Mouse (Mus musculus) forebrain, embryonic 16.5 days (tissue): ENCODE measurements around the gene Cfap299. TPM values are rescaled to one million over a fixed set of nuclear protein-coding genes. Genes with fewer than 3 reads are reported as not detected.

Source experiments
- ATAC-seq: fragments of 200-750 bp; cut with Nextera tagmentation; 2 replicates; pipeline ENCODE4 v1.8.0; 2017; ENCODE audit warnings: mild to moderate bottlenecking, moderate library complexity
- H3K27ac ChIP-seq: fragments of 300-500 bp; sonication (generic); 2 replicates; pipeline ENCODE4 v1.5.1; 2014; ENCODE audit warnings: low read length, control low read depth
- H3K27me3 ChIP-seq: fragments of 300-500 bp; sonication (generic); replicated peaks from 2 replicates; pipeline ENCODE4 v1.6.1; 2014; ENCODE audit warnings: low read length; ENCODE audit not compliant: control insufficient read depth, insufficient read depth
- H3K36me3 ChIP-seq: fragments of 300-500 bp; sonication (generic); 2 replicates; pipeline ENCODE4 v1.6.1; 2014; ENCODE audit not compliant: control insufficient read depth, insufficient read depth
- H3K4me1 ChIP-seq: fragments of 300-500 bp; sonication (generic); replicated peaks from 2 replicates; pipeline ENCODE4 v1.6.1; 2014; ENCODE audit warnings: low read length; ENCODE audit not compliant: control insufficient read depth, insufficient read depth
- H3K4me2 ChIP-seq: fragments of 300-500 bp; sonication (generic); 2 replicates; pipeline ENCODE4 v1.6.1; 2014; ENCODE audit warnings: mild to moderate bottlenecking, low read length, control low read depth
- H3K4me3 ChIP-seq: fragments of 300-500 bp; sonication (generic); replicated peaks from 2 replicates; pipeline ENCODE4 v1.5.1; 2014; ENCODE audit warnings: mild to moderate bottlenecking, low read length, control low read depth
- H3K9ac ChIP-seq: fragments of 300-500 bp; sonication (generic); replicated peaks from 2 replicates; pipeline ENCODE4 v1.6.1; 2014; ENCODE audit warnings: low read depth, low read length, control low read depth
- H3K9me3 ChIP-seq: fragments of 300-500 bp; sonication (generic); 2 replicates; pipeline ENCODE4 v1.6.1; 2016; ENCODE audit warnings: low read length; ENCODE audit not compliant: control insufficient read depth
- whole genome bisulfite sequencing: fragments of 180-500 bp; shearing (Covaris S2); extraction: QIAGEN DNeasy Blood & Tissue Kit; methylation state at CpG from one replicate; pipeline ENCODE4 v1.1.7; 2014; 5-methylcytosine and 5-hydroxymethylcytosine counted together
- polyA plus RNA-seq: library from polyadenylated mRNA; unstranded; fragments of >200 nt; fragmentation: Nextera tagmentation; extraction: Ambion mirVana; gene quantifications from 2 replicates; pipeline ENCODE4 v1.2.1, GENCODE M21; 2015

Cfap299 gene
- polyA plus RNA-seq = 0.83 and 0.92 TPM in 2 replicates

DNA sequence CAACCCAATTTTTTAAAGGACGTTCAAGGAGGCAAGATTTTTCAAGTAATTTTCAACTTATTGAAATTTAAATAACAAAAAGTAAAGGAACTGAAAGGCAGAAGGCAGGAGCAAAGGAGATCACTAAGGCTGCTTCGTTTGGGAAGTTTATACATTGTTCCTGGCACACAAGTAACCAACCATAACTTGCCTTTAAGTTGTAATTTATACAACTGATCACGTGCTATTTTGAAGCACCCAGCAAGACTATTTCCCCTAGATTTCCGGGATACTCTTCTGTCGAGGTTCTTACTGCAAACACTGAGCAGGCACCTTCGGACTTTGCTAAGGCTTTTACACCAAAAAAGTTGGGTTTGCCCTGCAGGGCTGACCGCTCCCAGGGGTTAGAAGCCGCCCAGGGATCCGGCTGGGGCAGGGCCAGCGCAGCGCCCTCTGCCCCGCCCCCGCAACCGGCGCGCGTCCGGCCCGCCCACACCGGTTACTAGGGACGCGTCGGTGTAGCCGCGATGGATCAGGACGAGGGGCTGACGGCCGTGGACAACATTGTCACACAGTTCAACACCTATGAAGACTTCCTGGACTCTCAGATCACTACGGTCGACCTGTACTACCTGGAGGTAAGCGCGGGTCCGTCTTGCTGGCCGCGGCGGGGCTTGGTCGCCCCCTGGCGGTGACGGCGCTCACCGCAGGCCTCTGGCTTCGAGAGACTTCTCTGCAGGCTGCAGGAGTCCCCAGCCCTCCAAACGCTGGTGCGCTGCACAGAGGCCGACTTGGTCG, at the start of gene Cfap299:
Gene Cfap299, plus strand, starts transcription at position 457 of the 777 bp plus-strand sequence.
- peak within 1 kb of the TSS; percentile 54 for H3K9ac ChIP-seq

DNA sequence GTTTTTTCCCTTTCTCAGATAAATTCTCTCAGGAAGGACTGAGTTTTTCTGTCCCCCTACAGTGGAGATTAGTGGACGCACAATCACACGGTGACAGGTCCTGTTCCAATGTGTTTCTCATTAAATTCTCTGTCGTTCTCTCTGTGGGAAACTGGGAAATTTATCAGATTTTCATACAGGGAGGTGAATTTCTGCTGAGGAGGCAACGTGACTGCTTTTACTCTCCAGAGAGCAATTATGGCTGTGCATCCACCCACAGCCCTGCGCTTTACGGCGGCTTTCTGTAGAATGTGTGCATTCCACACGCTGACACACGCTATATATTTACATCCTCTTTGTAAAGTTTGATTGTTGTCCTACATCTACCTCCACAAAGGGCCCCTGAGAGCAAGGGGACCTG, 47.1 kb upstream of the Cfap299 start:
- H3K4me1 ChIP-seq = 0 out of 2 replicates have a peak, but pooled peaks cover 4% of the 10 kb centered on the region
- no peak overlapping the region for H3K4me3 ChIP-seq
- no peak for ATAC-seq
- H3K9me3 ChIP-seq = no peaks in the 10 kb centered on the region
- no peaks in the 10 kb centered on the region; the same call in 1 of the 2 replicates for H3K27me3 ChIP-seq
- no peaks in the 10 kb centered on the region for H3K36me3 ChIP-seq
- no peak overlapping the region for H3K9ac ChIP-seq
- 26% methylated on average over 9 of the region's 9 CpGs for WGBS
- no peak overlapping the region for H3K27ac ChIP-seq
- H3K4me2 ChIP-seq = no peak overlapping the region

More for the DNA sequence above, at the start of gene Cfap299:
- H3K4me3 ChIP-seq = peak within 1 kb of the TSS; percentile 73
- no peak within 1 kb of the TSS for H3K27ac ChIP-seq
- ATAC-seq = peak; percentile 96
- peak within 1 kb of the TSS; percentile 97 for H3K4me2 ChIP-seq
- WGBS = under 1% methylated on average over 46 of the region's 46 CpGs
- no peaks in the 10 kb centered on the region for H3K4me1 ChIP-seq
- H3K36me3 ChIP-seq = no peaks in the 10 kb centered on the region
- H3K9me3 ChIP-seq = no peaks in the 10 kb centered on the region
- no peaks in the 10 kb centered on the region for H3K27me3 ChIP-seq

DNA sequence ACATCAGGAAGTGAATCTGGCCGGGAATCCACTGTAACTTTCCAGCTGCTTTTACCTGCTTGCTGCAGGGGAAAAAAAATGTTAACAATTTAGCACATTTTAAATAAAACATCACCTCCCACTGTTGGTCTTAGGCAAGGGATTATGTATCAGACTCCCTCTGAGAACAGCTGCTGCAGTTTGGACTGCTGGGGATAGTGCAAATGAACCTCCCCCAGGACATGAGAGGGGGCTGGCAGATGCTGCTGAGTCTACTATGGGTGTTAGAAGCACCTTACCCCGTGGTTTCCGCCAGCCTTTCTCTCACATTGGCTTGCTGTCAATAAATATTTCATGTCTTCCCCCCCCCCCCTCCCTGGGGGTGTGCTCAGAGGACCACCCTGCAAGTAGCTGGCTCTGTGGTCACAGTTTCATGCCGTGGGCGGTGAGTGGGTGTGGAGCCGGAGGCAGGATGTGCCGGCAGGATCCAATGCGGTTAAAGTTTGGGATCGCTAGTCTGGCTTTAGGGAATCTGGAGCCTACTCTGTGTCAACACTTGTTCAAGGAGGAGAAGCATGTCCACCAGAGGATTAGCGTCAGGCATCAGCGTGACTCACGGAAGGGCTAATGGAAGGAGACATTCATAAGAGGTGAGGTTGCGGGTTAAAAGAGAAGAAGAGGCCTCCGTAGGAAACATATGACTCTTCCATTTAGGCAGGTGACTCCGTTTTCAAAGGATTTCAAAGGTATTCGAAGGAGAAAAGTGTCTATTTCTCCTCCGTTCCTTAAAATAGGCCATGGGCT, 45.2 kb upstream of the Cfap299 start:
- no peak overlapping the region for H3K4me2 ChIP-seq
- no peak overlapping the region for H3K9ac ChIP-seq
- H3K36me3 ChIP-seq = no peaks in the 10 kb centered on the region
- H3K9me3 ChIP-seq = no peaks in the 10 kb centered on the region
- H3K4me1 ChIP-seq = 0 out of 2 replicates have a peak, but pooled peaks cover 4% of the 10 kb centered on the region
- H3K27ac ChIP-seq = no peak overlapping the region
- WGBS = 50% methylated on average over 17 of the region's 17 CpGs
- no peaks in the 10 kb centered on the region; the same call in 1 of the 2 replicates for H3K27me3 ChIP-seq
- H3K4me3 ChIP-seq = no peak overlapping the region
- no peak for ATAC-seq

DNA sequence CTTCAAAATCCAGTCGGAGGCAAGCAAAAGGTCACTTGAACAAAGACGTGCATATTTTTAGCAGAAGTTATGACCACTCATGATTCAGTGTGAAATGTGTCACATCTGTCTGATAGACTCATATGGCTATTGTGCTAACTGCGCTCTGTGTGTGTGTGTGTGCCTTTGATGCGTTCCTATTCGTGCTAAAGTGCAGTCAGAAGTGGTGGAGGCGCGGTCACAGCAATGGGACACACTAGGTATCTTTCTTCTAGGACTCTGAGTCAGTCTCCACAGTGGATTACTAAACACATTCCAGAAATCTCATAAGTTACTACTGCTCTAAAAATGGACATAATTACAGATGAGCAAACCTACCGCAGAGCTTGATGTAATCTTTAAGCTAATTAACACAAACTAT, 38.5 kb upstream of the Cfap299 start:
- Histone ChIP-seq H3K4me1 (peaks cover 13% of the 10 kb centered on the region), H3K27me3 (peaks cover 20% of the 10 kb centered on the region), H3K9me3 (no peaks in the 10 kb centered on the region), H3K4me3 (no peak overlapping the region), H3K4me2 (no peak overlapping the region), H3K36me3 (no peaks in the 10 kb centered on the region), H3K27ac (no peak overlapping the region), H3K9ac (no peak overlapping the region)
- WGBS = 82% methylated on average over 8 of the region's 8 CpGs
- no peak for ATAC-seq

DNA sequence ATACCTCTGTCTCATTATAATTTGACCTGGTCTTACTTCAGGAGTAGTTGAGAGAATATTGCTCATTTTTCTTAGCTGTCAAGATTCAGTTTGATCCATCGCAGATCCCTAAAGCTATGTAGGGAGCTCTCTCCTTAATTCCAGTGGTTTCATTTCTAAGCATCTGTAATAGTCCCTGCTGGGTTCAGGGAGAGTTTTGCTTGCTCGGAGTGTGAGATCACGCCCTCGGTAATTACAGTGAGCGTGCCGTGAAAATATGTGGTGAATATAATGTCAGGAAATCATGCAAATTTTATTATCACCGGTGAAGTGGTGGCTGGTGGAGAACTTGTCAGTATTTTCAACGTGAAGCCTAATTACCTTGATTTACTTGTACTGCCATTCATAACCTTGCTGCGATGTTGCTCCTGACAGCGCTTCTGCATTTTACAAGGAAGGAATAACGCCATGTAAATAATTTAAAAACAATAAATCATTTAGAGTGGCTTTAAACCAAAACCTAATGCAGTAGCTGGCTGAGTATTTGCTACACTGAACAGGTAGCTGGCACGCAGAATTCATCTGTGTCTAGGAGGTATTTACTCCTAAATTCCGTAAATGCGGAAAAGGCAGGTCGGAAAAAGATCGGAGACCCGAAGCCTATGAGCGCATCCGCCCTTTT, 36.6 kb upstream of the Cfap299 start:
- WGBS = under 1% methylated on average over 19 of the region's 19 CpGs
- ATAC-seq = no peak
- H3K9me3 ChIP-seq = no peaks in the 10 kb centered on the region

DNA sequence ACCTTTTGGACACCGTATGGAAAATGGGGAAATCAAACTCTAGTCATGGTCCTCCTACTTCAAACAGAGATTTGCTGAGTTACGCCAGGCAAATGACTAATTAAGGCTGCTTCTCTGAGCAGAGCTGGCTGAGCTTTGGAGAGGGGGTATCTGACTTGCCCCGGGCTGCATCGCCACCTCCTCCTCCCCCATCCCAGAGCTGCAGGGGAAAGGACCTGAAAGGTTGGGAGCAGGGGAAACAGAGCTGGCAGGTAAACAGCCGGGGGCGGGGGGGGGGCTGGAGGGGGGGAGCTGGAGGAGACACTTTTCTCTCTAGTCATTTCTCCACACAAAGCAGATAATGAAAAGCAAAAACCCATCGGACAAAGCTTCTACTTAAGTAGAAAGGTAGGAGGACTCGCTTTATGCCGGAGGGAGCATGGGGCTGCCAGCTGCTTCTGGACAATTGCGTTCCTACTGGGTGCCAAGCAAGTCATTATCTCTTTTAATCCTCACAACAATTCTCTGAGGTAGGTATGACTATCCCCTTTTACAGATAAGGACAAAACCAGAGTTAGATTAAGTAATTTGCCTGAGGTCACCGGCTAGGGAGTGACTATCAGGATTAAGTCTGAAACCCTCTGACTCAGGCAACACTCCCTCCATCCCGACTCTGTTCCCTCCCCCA, 35.9 kb upstream of the Cfap299 start:
- under 1% methylated on average over 10 of the region's 12 CpGs for WGBS
- peak overlapping the region; percentile 30 for H3K4me3 ChIP-seq
- no peak overlapping the region for H3K27ac ChIP-seq
- H3K36me3 ChIP-seq = no peaks in the 10 kb centered on the region
- H3K27me3 ChIP-seq = peaks cover 20% of the 10 kb centered on the region
- H3K4me2 ChIP-seq = peak overlapping the region; percentile 49
- peaks cover 13% of the 10 kb centered on the region for H3K4me1 ChIP-seq
- H3K9ac ChIP-seq = no peak overlapping the region
- 0 out of 2 replicates have a peak, but pooled peaks have one; percentile 43 for ATAC-seq
- H3K9me3 ChIP-seq = no peaks in the 10 kb centered on the region

More for the DNA sequence above, 36.6 kb upstream of the Cfap299 start:
- H3K4me1 ChIP-seq = peaks cover 13% of the 10 kb centered on the region
- no peaks in the 10 kb centered on the region for H3K36me3 ChIP-seq
- H3K27ac ChIP-seq = no peak overlapping the region
- H3K9ac ChIP-seq = no peak overlapping the region
- H3K4me2 ChIP-seq = peak overlapping the region; percentile 49
- H3K27me3 ChIP-seq = peaks cover 20% of the 10 kb centered on the region
- H3K4me3 ChIP-seq = peak overlapping the region; percentile 30

DNA sequence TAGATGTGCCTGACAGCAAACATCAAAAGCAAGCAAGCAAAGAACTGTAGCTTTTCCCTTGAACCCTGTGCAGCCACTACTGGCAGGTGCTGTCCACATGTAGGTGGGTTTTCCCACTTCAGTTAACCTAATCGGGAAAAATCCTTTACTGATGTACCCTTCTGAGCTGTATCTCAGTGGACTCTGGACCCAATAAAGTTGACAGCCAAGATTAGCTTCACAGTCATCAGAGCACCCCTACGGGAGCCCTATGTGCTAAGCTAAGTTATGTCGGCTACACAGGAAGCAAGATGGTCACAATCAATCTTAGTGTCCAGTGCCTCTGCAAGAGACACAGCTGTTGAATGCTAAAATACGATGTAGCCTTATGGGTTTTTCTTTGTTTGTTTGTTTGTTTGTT, 29.0 kb upstream of the Cfap299 start:
- H3K4me2 ChIP-seq = no peak overlapping the region
- no peak overlapping the region for H3K4me3 ChIP-seq
- H3K4me1 ChIP-seq = no peaks in the 10 kb centered on the region
- no peak for ATAC-seq
- no peaks in the 10 kb centered on the region for H3K27me3 ChIP-seq
- H3K27ac ChIP-seq = no peak overlapping the region
- H3K9ac ChIP-seq = no peak overlapping the region
- 92% methylated on average over 4 of the region's 4 CpGs for WGBS
- H3K9me3 ChIP-seq = no peaks in the 10 kb centered on the region
- H3K36me3 ChIP-seq = no peaks in the 10 kb centered on the region

DNA sequence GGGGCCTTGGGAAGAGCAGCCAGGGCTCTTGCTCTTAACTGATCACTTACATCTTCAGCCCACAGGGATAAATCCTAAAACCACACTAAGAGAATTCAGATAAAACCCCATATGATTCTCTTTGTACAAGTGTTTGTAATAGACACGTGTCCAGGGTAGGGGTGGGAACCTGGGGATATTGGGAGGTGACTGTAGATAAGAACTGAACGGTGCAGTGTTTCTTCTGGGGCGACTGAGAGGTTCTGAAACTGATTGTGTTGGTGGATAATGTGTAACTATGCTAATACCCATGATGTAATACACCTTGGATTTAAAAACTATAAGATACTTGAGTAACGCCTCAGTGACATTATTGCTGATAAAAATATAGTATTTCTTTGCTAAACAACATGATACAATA, 23.4 kb upstream of the Cfap299 start:
- 0 out of 2 replicates have a peak, but pooled peaks cover 2% of the 10 kb centered on the region for H3K4me1 ChIP-seq
- no peak overlapping the region for H3K4me3 ChIP-seq
- H3K27ac ChIP-seq = no peak overlapping the region
- H3K9me3 ChIP-seq = no peaks in the 10 kb centered on the region
- no peak overlapping the region for H3K9ac ChIP-seq
- H3K27me3 ChIP-seq = no peaks in the 10 kb centered on the region
- H3K4me2 ChIP-seq = no peak overlapping the region
- no peak for ATAC-seq
- no peaks in the 10 kb centered on the region for H3K36me3 ChIP-seq
- 88% methylated on average over 4 of the region's 4 CpGs for WGBS
